Mouse (Mus musculus) kidney, adult 2 months (tissue): ENCODE measurements around the gene Htr1f.

ENCODE experiments used
- CTCF ChIP-seq: fragments of 200-500 bp; conservative IDR thresholded peaks from 2 replicates; pipeline ENCODE4 v1.5.1; 2011; ENCODE audit warnings: low read depth, mild to moderate bottlenecking, control low read depth, low read length, moderate library complexity, mixed read lengths; ENCODE audit not compliant: insufficient read depth, insufficient read length
- POLR2A ChIP-seq: fragments of 200-500 bp; IDR thresholded peaks from one replicate; pipeline ENCODE4 v1.6.1; 2011; ENCODE audit warnings: low read depth, low read length, control low read depth

DNA sequence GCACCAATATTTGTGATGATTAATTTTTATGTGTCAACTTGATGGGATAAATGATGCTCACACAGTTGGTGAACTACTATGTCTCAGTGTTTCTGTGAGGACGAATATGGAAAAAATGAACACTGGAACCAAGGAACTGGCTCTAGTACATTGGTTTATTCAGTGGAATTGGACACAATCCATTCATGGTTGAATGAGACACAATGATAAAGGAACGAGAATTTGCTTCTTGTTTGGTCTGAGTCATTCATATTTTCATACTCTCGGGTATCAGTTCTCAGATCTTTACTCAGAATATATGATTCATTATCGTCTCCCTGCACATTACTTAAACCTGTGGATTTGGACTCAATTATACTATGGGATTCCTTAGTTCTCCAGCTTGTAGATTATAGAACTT lies 90.4 kb downstream of the Htr1f start:
- no peak for TF ChIP-seq CTCF
- no peak for TF ChIP-seq POLR2A
